Mouse (Mus musculus) cerebellum, adult 8-10 months (tissue): ENCODE results near the gene Dhfr.
"Not testable (repeated sequence)": the region's sequence is repeated elsewhere in the genome, so short reads cannot be mapped to it uniquely, and the experiment has no call there.

Experiments used
- DNase-seq: peaks from one replicate; pipeline ENCODE4 v3.0.0; 2022

Gene Dhfr

GRCm38 (mm10) chr13:92354456-92355271, at the start of gene Dhfr, which contains the start of gene Msh3:
TSS of gene Dhfr (plus strand) at chr13:92354726.
TSS of gene Msh3 (minus strand) at chr13:92355003.
- peak; percentile 97 for DNase-seq

- no peak for DNase-seq
These were observed 48.8 kb upstream of the Dhfr start, which contains the start of gene Gm20379 for GRCm38 (mm10) chr13:92305680-92306079. TSS of gene Gm20379 (plus strand) at chr13:92305980.

GRCm38 (mm10) chr13:92314613-92315012, 39.9 kb upstream of the Dhfr start:
- no peak for DNase-seq

GRCm38 (mm10) chr13:92320770-92321169, 33.8 kb upstream of the Dhfr start:
- DNase-seq: no peak

GRCm38 (mm10) chr13:92326030-92326429, 28.5 kb upstream of the Dhfr start:
- DNase-seq: no peak

GRCm38 (mm10) chr13:92328000-92328399, 26.5 kb upstream of the Dhfr start:
- DNase-seq: no peak

- DNase-seq: no peak
These were observed 23.9 kb upstream of the Dhfr start for GRCm38 (mm10) chr13:92330621-92331020.

- no peak for DNase-seq
These were observed 22.2 kb upstream of the Dhfr start for GRCm38 (mm10) chr13:92332103-92332879.

GRCm38 (mm10) chr13:92336857-92337256, 17.7 kb upstream of the Dhfr start:
- no peak for DNase-seq

GRCm38 (mm10) chr13:92337773-92338462, 16.6 kb upstream of the Dhfr start:
- no peak for DNase-seq

- DNase-seq: no peak
These were observed 14.7 kb upstream of the Dhfr start for GRCm38 (mm10) chr13:92339787-92340186.

GRCm38 (mm10) chr13:92344033-92344432, 10.5 kb upstream of the Dhfr start:
- DNase-seq: no peak

- no peak for DNase-seq
These were observed 8.2 kb upstream of the Dhfr start for GRCm38 (mm10) chr13:92346338-92346737.

GRCm38 (mm10) chr13:92351100-92351499, 3.4 kb upstream of the Dhfr start:
- DNase-seq: no peak

GRCm38 (mm10) chr13:92353956-92354355, 570 bp upstream of the Dhfr start:
- peak; percentile 19 for DNase-seq

GRCm38 (mm10) chr13:92355272-92355643, 732 bp downstream of the Dhfr start:
- DNase-seq: no peak

GRCm38 (mm10) chr13:92356376-92356775, 1.9 kb downstream of the Dhfr start:
- DNase-seq: no peak

- no peak for DNase-seq
These were observed 3.1 kb downstream of the Dhfr start for GRCm38 (mm10) chr13:92357644-92358043.

GRCm38 (mm10) chr13:92361609-92362008, 7.1 kb downstream of the Dhfr start:
- DNase-seq: no peak

GRCm38 (mm10) chr13:92365312-92365711, 10.8 kb downstream of the Dhfr start:
- DNase-seq: no peak

- no peak for DNase-seq
These were observed 16.3 kb downstream of the Dhfr start for GRCm38 (mm10) chr13:92370811-92371210.

GRCm38 (mm10) chr13:92371466-92371865, 16.9 kb downstream of the Dhfr start:
- DNase-seq: not testable (repeated sequence)

GRCm38 (mm10) chr13:92387367-92387766, 32.8 kb downstream of the Dhfr start:
- DNase-seq: no peak
